Mouse (Mus musculus) spleen, postnatal 4 days (tissue): ENCODE data around the gene Gm11563.
"Not testable (repeated sequence)": the region's sequence is repeated elsewhere in the genome, so short reads cannot be mapped to it uniquely, and the experiment has no call there.

Source experiments
- DNase-seq, 2 experiments: peaks; one replicate each; pipeline ENCODE4 v3.0.0; 2022; ENCODE audit warnings: low spot score in 2 of 2

The Gm11563 gene

GRCm38 (mm10) chr11:99658467-99659010 lies at the start of gene Gm11563:
TSS of gene Gm11563 (minus strand) at chr11:99658960.
- DNase-seq: not testable (repeated sequence)

GRCm38 (mm10) chr11:99690463-99690862 lies 31.7 kb upstream of the Gm11563 start, which contains the start of gene Gm14190:
TSS of gene Gm14190 (minus strand) at chr11:99690740.
- DNase-seq: no peak

GRCm38 (mm10) chr11:99685235-99685634 lies 26.5 kb upstream of the Gm11563 start:
- DNase-seq: not testable (repeated sequence)

GRCm38 (mm10) chr11:99683481-99683880 lies 24.7 kb upstream of the Gm11563 start:
- no peak for DNase-seq

GRCm38 (mm10) chr11:99665860-99666259 lies 7.1 kb upstream of the Gm11563 start, which contains the start of gene Krtap4-6:
TSS of gene Krtap4-6 (minus strand) at chr11:99665960.
- no peak for DNase-seq

- DNase-seq: no peak
Observed at GRCm38 (mm10) chr11:99662802-99663201, 4.0 kb upstream of the Gm11563 start.

- no peak for DNase-seq
Observed at GRCm38 (mm10) chr11:99659256-99659655, 496 bp upstream of the Gm11563 start.

GRCm38 (mm10) chr11:99657051-99657450 lies 1.7 kb downstream of the Gm11563 start:
- DNase-seq: no peak

- DNase-seq: no peak
Observed at GRCm38 (mm10) chr11:99650136-99650535, 8.6 kb downstream of the Gm11563 start, which contains the start of gene Gm11555. TSS of gene Gm11555 (minus strand) at chr11:99650236.

GRCm38 (mm10) chr11:99646444-99646843 lies 12.3 kb downstream of the Gm11563 start:
- no peak for DNase-seq

GRCm38 (mm10) chr11:99644351-99644750 lies 14.4 kb downstream of the Gm11563 start:
- DNase-seq: no peak

- DNase-seq: not testable (repeated sequence)
Observed at GRCm38 (mm10) chr11:99643635-99644139, 15.1 kb downstream of the Gm11563 start, which contains the start of gene Krtap4-7. TSS of gene Krtap4-7 (minus strand) at chr11:99644089.

- no peak for DNase-seq
Observed at GRCm38 (mm10) chr11:99640926-99641325, 17.8 kb downstream of the Gm11563 start.

- DNase-seq: no peak
Observed at GRCm38 (mm10) chr11:99637086-99637485, 21.7 kb downstream of the Gm11563 start.

GRCm38 (mm10) chr11:99634653-99635134 lies 24.1 kb downstream of the Gm11563 start, which contains the start of gene Krtap4-2:
TSS of gene Krtap4-2 (minus strand) at chr11:99635084.
- no peak for DNase-seq

- DNase-seq: no peak
Observed at GRCm38 (mm10) chr11:99633293-99633692, 25.5 kb downstream of the Gm11563 start.

GRCm38 (mm10) chr11:99630890-99631289 lies 27.9 kb downstream of the Gm11563 start:
- DNase-seq: no peak

- no peak for DNase-seq
Observed at GRCm38 (mm10) chr11:99628138-99628537, 30.6 kb downstream of the Gm11563 start, which contains the start of gene Krtap4-1. TSS of gene Krtap4-1 (minus strand) at chr11:99628238.

- no peak for DNase-seq
Observed at GRCm38 (mm10) chr11:99620335-99620734, 38.4 kb downstream of the Gm11563 start, which contains the start of gene Gm11562. TSS of gene Gm11562 (minus strand) at chr11:99620435.

GRCm38 (mm10) chr11:99614796-99615363 lies 43.9 kb downstream of the Gm11563 start, which contains the start of gene Krtap2-4:
TSS of gene Krtap2-4 (minus strand) at chr11:99614846.
- DNase-seq: no peak

GRCm38 (mm10) chr11:99610089-99610488 lies 48.7 kb downstream of the Gm11563 start, which contains the start of gene Gm11937:
TSS of gene Gm11937 (minus strand) at chr11:99610189.
- DNase-seq: not testable (repeated sequence)

- DNase-seq: no peak
Observed at GRCm38 (mm10) chr11:99609126-99609525, 49.6 kb downstream of the Gm11563 start.
